7 mouse cellular contexts compared by ENCODE assay signal in the genomic region with DNA sequence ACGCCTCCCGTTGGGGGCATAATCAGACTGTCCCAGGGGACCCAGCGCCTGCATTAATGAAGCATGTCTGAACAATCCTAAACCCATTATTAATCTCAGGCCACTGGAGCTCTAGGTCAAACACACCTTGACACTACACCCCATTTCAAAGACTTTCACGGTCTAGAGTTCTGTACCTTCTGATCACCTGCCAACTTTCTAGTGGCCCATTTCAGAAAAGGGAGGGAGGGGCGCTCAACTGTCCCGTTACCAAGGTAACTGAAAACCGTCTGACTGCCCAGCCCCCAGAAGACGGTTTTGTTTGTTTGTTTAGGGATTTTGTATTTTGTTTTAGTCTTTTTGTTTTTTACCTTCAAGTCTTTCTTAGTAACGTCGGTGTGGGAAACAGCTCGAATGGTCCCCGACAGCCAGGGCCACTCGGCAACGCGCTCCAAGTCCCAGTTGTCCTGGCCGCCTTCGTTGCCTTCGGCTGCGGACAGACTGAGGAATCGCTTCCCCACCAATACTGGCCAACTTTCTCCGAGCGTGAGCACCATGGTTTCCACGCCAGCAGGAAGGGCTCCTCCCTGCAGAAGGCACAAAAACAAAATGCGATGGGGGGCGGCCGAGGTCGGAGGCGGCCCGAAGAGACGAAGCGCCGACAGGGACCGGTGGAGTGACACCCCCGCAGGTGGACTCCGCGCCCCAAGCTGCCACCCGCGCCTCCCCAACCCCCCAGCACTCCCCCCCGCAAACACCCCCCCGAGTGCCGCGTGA. TPM values are rescaled to one million over a fixed set of nuclear protein-coding genes. Genes with fewer than 3 reads are reported as not detected.
DNase-seq lines count a peak whose midpoint lies in the region; ATAC-seq and TF ChIP-seq lines count a peak whose summit lies in the region.

No protein-coding gene starts in this region.

- no peaks in the 10 kb centered on the region for H3K27me3 ChIP-seq in hindbrain, postnatal 0 days (ENCODE audit: insufficient read depth, low read length)
- peaks cover 4% of the 10 kb centered on the region; the same call in 1 of the 2 replicates for H3K27me3 ChIP-seq in midbrain, embryonic 12.5 days
- H3K27me3 ChIP-seq in spleen, adult 2 months (ENCODE audit: control insufficient read depth, insufficient read depth, low read length) = no peaks in the 10 kb centered on the region; the same call in 1 of the 2 replicates

- peak; percentile 47 for DNase-seq in ZHBTc4 (ENCODE audit: low read depth, low spot score)
- peak; percentile 24 to 38 for DNase-seq in gastrocnemius, adult 8-10 months (ENCODE audit: low spot score in 2 of 2)
- DNase-seq in hindbrain, postnatal 0 days (ENCODE audit: low spot score) = peak; percentile 55
- DNase-seq in left cerebral cortex, postnatal 36 days (ENCODE audit: low spot score in 2 of 2) = peak; percentile 48 to 58
- peak; percentile 14 to 43 for DNase-seq in spleen, adult 2 months (ENCODE audit: low read depth in 1 of 2, low spot score in 2 of 2)

- H3K27ac ChIP-seq in cortical plate, adult 2 months (ENCODE audit: insufficient read depth, low read length) = peak overlapping the region; percentile 78; the same call in 1 of the 2 replicates
- peak overlapping the region; percentile 100 for H3K27ac ChIP-seq in hindbrain, postnatal 0 days
- peak overlapping the region; percentile 99 for H3K27ac ChIP-seq in midbrain, embryonic 12.5 days (replicated peaks)
- peak overlapping the region; percentile 99 for H3K27ac ChIP-seq in spleen, adult 2 months (ENCODE audit: insufficient read depth, low read length)

- TF ChIP-seq POLR2A in cortical plate, adult 2 months (IDR thresholded peaks at IDR 0.05; ENCODE audit: extremely low read depth, insufficient read depth, low read length) = no peak
- TF ChIP-seq POLR2A in spleen, adult 2 months (IDR thresholded peaks at IDR 0.05; ENCODE audit: low read depth, low read length) = no peak

- WGBS in hindbrain, postnatal 0 days = 1% methylated on average over 41 of the region's 42 CpGs
- WGBS in midbrain, embryonic 12.5 days = 1% methylated on average over 39 of the region's 42 CpGs
- 5% methylated on average over 40 of the region's 42 CpGs for WGBS in spleen, adult 2 months

- H3K9me3 ChIP-seq in hindbrain, postnatal 0 days (ENCODE audit: low read length) = no peaks in the 10 kb centered on the region
- no peaks in the 10 kb centered on the region for H3K9me3 ChIP-seq in midbrain, embryonic 12.5 days

- intact Hi-C loops in left cerebral cortex, postnatal 36 days (cut with DNase I) = loop anchor here (2.0 to 5.0 kb wide), 4 partner anchors 75 to 170 kb away; a partner anchor contains a TSS

- H3K9ac ChIP-seq in hindbrain, postnatal 0 days (replicated peaks; ENCODE audit: low read length) = peak overlapping the region; percentile 75
- peak overlapping the region; percentile 83 for H3K9ac ChIP-seq in midbrain, embryonic 12.5 days (replicated peaks)

- H3K4me1 ChIP-seq in cortical plate, adult 2 months (ENCODE audit: control insufficient read depth, insufficient read depth, low read length) = peaks cover 2% of the 10 kb centered on the region; the same call in 1 of the 2 replicates
- H3K4me1 ChIP-seq in hindbrain, postnatal 0 days (ENCODE audit: insufficient read depth, low read length) = peaks cover 13% of the 10 kb centered on the region
- H3K4me1 ChIP-seq in midbrain, embryonic 12.5 days = peaks cover 28% of the 10 kb centered on the region
- H3K4me1 ChIP-seq in spleen, adult 2 months (ENCODE audit: control insufficient read depth, insufficient read depth, insufficient read length) = no peaks in the 10 kb centered on the region; the same call in none of the 2 replicates

- peak overlapping the region; percentile 81 for H3K4me2 ChIP-seq in hindbrain, postnatal 0 days (ENCODE audit: low read depth, low read length)
- H3K4me2 ChIP-seq in midbrain, embryonic 12.5 days (replicated peaks) = peak overlapping the region; percentile 71

- H3K4me3 ChIP-seq in cortical plate, adult 2 months (ENCODE audit: insufficient read depth, low read length) = peak overlapping the region; percentile 59
- peak overlapping the region; percentile 64 for H3K4me3 ChIP-seq in hindbrain, postnatal 0 days (ENCODE audit: low read length)
- peak overlapping the region; percentile 79 for H3K4me3 ChIP-seq in midbrain, embryonic 12.5 days
- H3K4me3 ChIP-seq in spleen, adult 2 months (ENCODE audit: extremely low read depth, insufficient read depth, insufficient read length) = peak overlapping the region; percentile 86

- no peaks in the 10 kb centered on the region; the same call in 1 of the 2 replicates for H3K36me3 ChIP-seq in hindbrain, postnatal 0 days (ENCODE audit: insufficient read depth, low read length)
- H3K36me3 ChIP-seq in midbrain, embryonic 12.5 days = peaks cover 16% of the 10 kb centered on the region
- peaks cover 8% of the 10 kb centered on the region for H3K36me3 ChIP-seq in spleen, adult 2 months (ENCODE audit: control insufficient read depth, insufficient read depth, low read length)

- no peak for ATAC-seq in hindbrain, postnatal 0 days
- ATAC-seq in midbrain, embryonic 12.5 days (ENCODE audit: low FRiP score, low read depth) = no peak

- no peak for TF ChIP-seq CTCF in cortical plate, adult 2 months (IDR thresholded peaks at IDR 0.05; ENCODE audit: extremely low read depth, insufficient read depth, low read length)
- TF ChIP-seq CTCF in hindbrain, postnatal 0 days (IDR thresholded peaks at IDR 0.05; ENCODE audit: low read depth) = no peak
- no peak for TF ChIP-seq CTCF in spleen, adult 2 months (IDR thresholded peaks at IDR 0.05; ENCODE audit: extremely low read depth, insufficient read depth, insufficient read length, insufficient replicate concordance)

RNA-seq across cellular contexts. Expression of a gene that starts 0.9 kb away (rescaled TPM):
- 34.8 and 35.8 TPM in 2 replicates for polyA plus RNA-seq in cortical plate, adult 2 months (2012; rRNA removed)
- total RNA-seq in gastrocnemius, adult 8-10 months (2022) = 10 to 100 TPM in 2 of 4 experiments, 1 to 10 TPM in 2; 8.8 to 13.2 (median 10.2) TPM
- total RNA-seq in hindbrain, postnatal 0 days (2014; rRNA removed) = 24.9 and 26.3 TPM in 2 replicates
- 17.9 and 21.8 TPM in 2 replicates for polyA plus RNA-seq in hindbrain, postnatal 0 days (2015; fragmentation: Nextera tagmentation; extraction: Ambion mirVana)
- 10 to 100 TPM; 37.7 to 60.2 TPM for total RNA-seq in left cerebral cortex, postnatal 36 days (2021)
- polyA plus RNA-seq in midbrain, embryonic 12.5 days (2016; fragmentation: Nextera tagmentation; extraction: Ambion mirVana) = 93.3 and 94.9 TPM in 2 replicates
- 8.1 and 9.9 TPM in 2 replicates for polyA plus RNA-seq in spleen, adult 2 months (2012; rRNA removed)
